ENCODE assay signal across 19 mouse cellular contexts in the genomic region with DNA sequence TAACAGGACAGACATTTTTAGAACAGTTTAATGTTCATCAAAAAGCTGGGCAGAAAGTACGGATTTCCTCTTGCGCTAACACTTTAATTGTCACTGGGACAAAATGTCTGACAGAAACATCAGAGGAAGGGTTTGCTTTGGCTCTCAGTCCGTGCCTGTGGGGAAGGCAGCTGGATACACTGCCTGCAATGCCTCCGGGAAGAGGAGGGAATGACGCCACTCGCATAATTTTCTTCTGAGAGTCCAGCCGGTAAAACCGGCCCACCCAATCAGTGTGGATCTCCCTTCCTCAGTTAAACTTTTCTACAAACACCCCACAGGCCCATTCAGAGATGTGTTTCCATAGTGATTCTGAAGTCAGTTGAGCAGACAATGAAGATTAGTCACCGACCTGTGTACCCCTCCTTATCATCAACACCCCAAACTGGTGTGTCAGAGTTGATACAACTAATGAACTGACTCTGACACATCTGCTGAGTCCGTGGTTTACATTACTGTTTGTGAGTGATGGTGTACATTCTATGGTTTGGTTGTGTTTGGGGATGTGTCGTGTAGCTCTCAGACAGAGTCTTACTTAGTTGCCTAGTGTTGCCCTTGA. TPM values are rescaled to one million over a fixed set of nuclear protein-coding genes. Genes with fewer than 3 reads are reported as not detected.
DNase-seq lines count a peak whose midpoint lies in the region; ATAC-seq lines count a peak whose summit lies in the region.
"Had no signal": no experiment of that assay in that cellular context is flagged by ENCODE, and none has a peak within 500 bp of the region (broad histone marks: within the 10 kb centered on the region; RNA-seq: fewer than 3 reads in every experiment).

No protein-coding gene starts in this region.

- H3K4me2 ChIP-seq in heart, embryonic 11.5 days, result no peak overlapping the region
- H3K4me2 ChIP-seq in liver, embryonic 12.5 days, result peak overlapping the region; percentile 24
- H3K4me2 ChIP-seq in stomach, embryonic 15.5 days, result no peak overlapping the region
- H3K4me2 ChIP-seq: embryonic facial prominence, embryonic 12.5 days; heart, embryonic 12.5 days; hindbrain, embryonic 15.5 days; lung, embryonic 14.5 days had no signal

- 78% methylated on average over 11 of the region's 11 CpGs for WGBS in heart, embryonic 11.5 days (ENCODE audit: insufficient replicate concordance)
- 52% methylated on average over 11 of the region's 11 CpGs for whole genome bisulfite sequencing in liver, embryonic 12.5 days (ENCODE audit: insufficient replicate concordance)
- 76% methylated on average over 11 of the region's 11 CpGs for WGBS in stomach, embryonic 15.5 days

- H3K9me3 ChIP-seq in heart, embryonic 11.5 days (replicated peaks; ENCODE audit: control insufficient read depth, low read length), result no peaks in the 10 kb centered on the region
- H3K9me3 ChIP-seq in liver, embryonic 12.5 days (replicated peaks), result no peaks in the 10 kb centered on the region
- H3K9me3 ChIP-seq in stomach, embryonic 15.5 days, result no peaks in the 10 kb centered on the region
- H3K9me3 ChIP-seq: embryonic facial prominence, embryonic 12.5 days; heart, embryonic 12.5 days; hindbrain, embryonic 15.5 days; limb, embryonic 10.5 days had no signal

- H3K27me3 ChIP-seq in heart, embryonic 11.5 days (ENCODE audit: control insufficient read depth, insufficient read depth, low read length), result no peaks in the 10 kb centered on the region
- no peaks in the 10 kb centered on the region for H3K27me3 ChIP-seq in liver, embryonic 12.5 days (replicated peaks)
- H3K27me3 ChIP-seq in stomach, embryonic 15.5 days (replicated peaks), result no peaks in the 10 kb centered on the region
- H3K27me3 ChIP-seq: embryonic facial prominence, embryonic 12.5 days; heart, embryonic 12.5 days; hindbrain, embryonic 15.5 days had no signal

- H3K4me3 ChIP-seq in heart, embryonic 11.5 days (ENCODE audit: low read depth, low read length), result no peak overlapping the region
- H3K4me3 ChIP-seq in liver, embryonic 12.5 days, result no peak overlapping the region
- no peak overlapping the region for H3K4me3 ChIP-seq in stomach, embryonic 15.5 days (replicated peaks)
- H3K4me3 ChIP-seq: embryonic facial prominence, embryonic 12.5 days; heart, embryonic 12.5 days; hindbrain, embryonic 15.5 days; layer of hippocampus, adult 2 months; limb, embryonic 10.5 days had no signal

- no peak overlapping the region for H3K27ac ChIP-seq in heart, embryonic 11.5 days (ENCODE audit: low read depth, low read length)
- peak overlapping the region; percentile 45 for H3K27ac ChIP-seq in liver, embryonic 12.5 days
- H3K27ac ChIP-seq in stomach, embryonic 15.5 days, result no peak overlapping the region
- H3K27ac ChIP-seq: embryonic facial prominence, embryonic 12.5 days; hindbrain, embryonic 15.5 days; layer of hippocampus, adult 2 months; limb, embryonic 10.5 days; macrophage had no signal

- no peak for ATAC-seq in heart, embryonic 11.5 days (replicated peaks; ENCODE audit: insufficient number of reproducible peaks, low FRiP score, low TSS enrichment)
- peak; percentile 82 for ATAC-seq in liver, embryonic 12.5 days
- ATAC-seq in stomach, embryonic 15.5 days (ENCODE audit: insufficient read depth, low FRiP score, low read depth), result peak; percentile 56; the same call in 1 of the 2 replicates
- ATAC-seq: intestine, postnatal 0 days had no signal

- no peaks in the 10 kb centered on the region for H3K36me3 ChIP-seq in heart, embryonic 11.5 days (ENCODE audit: control insufficient read depth, insufficient read depth, low read length)
- no peaks in the 10 kb centered on the region for H3K36me3 ChIP-seq in liver, embryonic 12.5 days
- H3K36me3 ChIP-seq in stomach, embryonic 15.5 days, result no peaks in the 10 kb centered on the region
- H3K36me3 ChIP-seq: embryonic facial prominence, embryonic 12.5 days; heart, embryonic 12.5 days; hindbrain, embryonic 15.5 days; limb, embryonic 10.5 days had no signal

- H3K9ac ChIP-seq in heart, embryonic 11.5 days (ENCODE audit: low read depth, low read length), result no peak overlapping the region
- no peak overlapping the region for H3K9ac ChIP-seq in liver, embryonic 12.5 days
- H3K9ac ChIP-seq in stomach, embryonic 15.5 days, result no peak overlapping the region
- H3K9ac ChIP-seq: embryonic facial prominence, embryonic 12.5 days; heart, embryonic 12.5 days; hindbrain, embryonic 15.5 days; lung, embryonic 14.5 days had no signal

- H3K4me1 ChIP-seq in heart, embryonic 11.5 days (ENCODE audit: control insufficient read depth, insufficient read depth, low read length), result no peaks in the 10 kb centered on the region
- peaks cover 29% of the 10 kb centered on the region for H3K4me1 ChIP-seq in liver, embryonic 12.5 days
- H3K4me1 ChIP-seq in stomach, embryonic 15.5 days, result no peaks in the 10 kb centered on the region
- H3K4me1 ChIP-seq: embryonic facial prominence, embryonic 12.5 days; heart, embryonic 12.5 days; hindbrain, embryonic 15.5 days; limb, embryonic 10.5 days had no signal

- DNase-seq in heart, adult 11 months, result peak; percentile 83
- DNase-seq in R1 (ENCODE audit: low read depth, low spot score), result peak; percentile 37
- no peak for DNase-seq in embryo, embryonic 10.5 days (ENCODE audit: low spot score)
- no peak for DNase-seq in thymus, postnatal 25 days
- DNase-seq in spleen, postnatal 14 days (ENCODE audit: low spot score in 2 of 2), result no peak
- DNase-seq: cerebellum, postnatal 25 days; lung, embryonic 14.5 days; midbrain, embryonic 14.5 days; right cerebral cortex, postnatal 4 days had no signal

RNA-seq across cellular contexts. Expression of a gene that starts 8.7 kb away (rescaled TPM):
- 30.8 and 34.2 TPM in 2 replicates for polyA plus RNA-seq in heart, embryonic 11.5 days (2014; fragmentation: Nextera tagmentation; extraction: Ambion mirVana)
- 18.8 TPM in 2 replicates for polyA plus RNA-seq in liver, embryonic 12.5 days (2016; fragmentation: Nextera tagmentation; extraction: Ambion mirVana)
- polyA plus RNA-seq in stomach, embryonic 15.5 days (2015; fragmentation: Nextera tagmentation; extraction: Ambion mirVana), result 21.9 and 23.8 TPM in 2 replicates

RNA-seq across cellular contexts. Expression of a gene that starts 23.5 kb away (rescaled TPM):
- 48.4 and 51.3 TPM in 2 replicates for polyA plus RNA-seq in heart, embryonic 11.5 days (2014; fragmentation: Nextera tagmentation; extraction: Ambion mirVana)
- polyA plus RNA-seq in liver, embryonic 12.5 days (2016; fragmentation: Nextera tagmentation; extraction: Ambion mirVana), result 60.2 and 62.6 TPM in 2 replicates
- 50.7 and 55.3 TPM in 2 replicates for polyA plus RNA-seq in stomach, embryonic 15.5 days (2015; fragmentation: Nextera tagmentation; extraction: Ambion mirVana)

RNA-seq across cellular contexts. Expression of a gene that starts 53.4 kb away (rescaled TPM):
- polyA plus RNA-seq in heart, embryonic 11.5 days (2014; fragmentation: Nextera tagmentation; extraction: Ambion mirVana), result 27.0 and 30.5 TPM in 2 replicates
- 12.8 and 14.8 TPM in 2 replicates for polyA plus RNA-seq in liver, embryonic 12.5 days (2016; fragmentation: Nextera tagmentation; extraction: Ambion mirVana)
- 17.7 and 20.4 TPM in 2 replicates for polyA plus RNA-seq in stomach, embryonic 15.5 days (2015; fragmentation: Nextera tagmentation; extraction: Ambion mirVana)

Comparison
In these comparisons a context has a peak if more than half of its experiments do, and no peak if none do; other contexts are left out.
1. DNase-seq: peak in heart, adult 11 months (single experiment) and R1 (single experiment); none in embryo, embryonic 10.5 days (single experiment), thymus, postnatal 25 days (single experiment) and spleen, postnatal 14 days (0 of 2).